Mouse (Mus musculus) duodenum, adult 2 months (tissue): ENCODE measurements around the gene Gtsf1. TPM values are rescaled to one million over a fixed set of nuclear protein-coding genes. Genes with fewer than 3 reads are reported as not detected.

Experiments
- polyA plus RNA-seq: library from polyadenylated mRNA; depleted of rRNA; stranded (reverse); fragments of >200 nt; gene quantifications from 2 replicates; pipeline ENCODE4 v1.2.3, GENCODE M21; 2012; ENCODE audit warnings: low replicate concordance; rRNA removed

The Gtsf1 gene
- not detected in 2 replicates for polyA plus RNA-seq

GRCm38 (mm10) chr15:103430241-103430640 is at the start of gene Gtsf1:
Gene Gtsf1, minus strand, starts transcription at chr15:103430470.

DNA sequence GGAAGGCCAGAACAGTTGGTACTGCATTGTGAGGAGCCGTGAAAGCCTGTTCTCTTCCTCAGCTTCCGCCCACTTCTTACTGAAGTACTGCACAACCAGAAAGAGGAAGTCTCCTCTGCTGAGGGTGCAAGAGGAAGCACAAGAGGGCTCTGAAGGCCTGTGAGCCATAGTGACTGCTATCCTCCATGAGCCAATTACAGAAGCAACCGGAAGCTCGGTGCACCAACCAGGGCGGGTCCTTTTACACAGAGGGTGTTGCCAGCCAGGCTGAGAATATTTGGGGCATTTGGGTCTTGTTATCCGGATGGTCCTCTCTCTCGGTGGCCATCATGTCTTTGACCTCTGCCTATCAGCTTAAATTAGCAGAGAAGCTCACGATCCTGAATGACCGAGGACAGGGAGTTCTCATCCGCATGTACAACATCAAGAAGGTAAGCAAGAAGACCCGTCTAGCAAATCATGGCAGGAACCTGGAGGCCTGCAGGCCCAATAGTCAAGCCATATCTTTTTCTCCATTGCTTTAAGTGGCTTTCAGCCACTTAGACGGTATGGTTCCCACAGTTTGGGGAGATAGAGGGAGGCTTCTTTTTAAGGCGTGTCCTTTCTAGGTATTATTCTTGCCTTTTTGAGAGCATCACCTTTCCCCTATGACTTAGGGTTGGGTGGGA is 23.4 kb upstream of the Gtsf1 start, which contains the start of gene Nckap1l:
Nckap1l (plus strand) TSS at position 244 of the 668 bp plus-strand sequence.

DNA sequence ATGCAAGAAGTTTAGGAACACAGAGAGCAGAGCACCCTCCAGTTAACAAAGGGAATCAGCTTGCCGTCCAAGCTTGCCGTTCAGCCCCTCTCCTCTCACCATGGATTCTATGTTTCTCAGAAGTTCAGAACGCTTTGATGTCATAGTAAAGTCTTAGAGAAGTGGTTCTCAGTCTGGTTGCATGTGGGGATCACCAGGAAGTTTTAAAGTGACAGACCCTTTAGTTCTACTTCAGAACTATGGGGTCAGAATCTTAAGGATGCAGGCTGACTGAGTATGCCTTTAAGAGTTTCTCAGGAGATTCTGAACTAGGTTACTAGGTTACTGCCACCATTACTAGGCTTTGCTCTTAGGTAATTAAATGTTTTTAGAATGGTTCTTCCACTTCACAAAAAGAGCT is 18.1 kb upstream of the Gtsf1 start, which contains the start of gene Gtsf2:
Gtsf2 (minus strand) TSS at position 101 of the 400 bp plus-strand sequence.

GRCm38 (mm10) chr15:103366376-103367149 is 63.7 kb downstream of the Gtsf1 start, which contains the start of gene Itga5:
Gene Itga5, minus strand, starts transcription at chr15:103366763.

Other genes starting within 250 kb of the Gtsf1 start
- 1.2 and 2.5 TPM in 2 replicates for gene Cbx5, start 190.7 kb downstream of the Gtsf1 start, polyA plus RNA-seq
- 9.0 and 9.4 TPM in 2 replicates for gene Hnrnpa1, start 190.0 kb downstream of the Gtsf1 start, polyA plus RNA-seq
- 0.39 and 1.4 TPM in 2 replicates for gene Nfe2, start 172.1 kb downstream of the Gtsf1 start, polyA plus RNA-seq
- 78.5 and 114 TPM in 2 replicates for gene Copz1, start 157.8 kb downstream of the Gtsf1 start, polyA plus RNA-seq
- gene Gpr84, start 119.9 kb downstream of the Gtsf1 start, polyA plus RNA-seq = 0.26 TPM in 1 of 2 replicates, not detected in the other
- 7.2 and 8.2 TPM in 2 replicates for gene Zfp385a, start 90.4 kb downstream of the Gtsf1 start, polyA plus RNA-seq
- gene Itga5, start 63.7 kb downstream of the Gtsf1 start, polyA plus RNA-seq = 8.3 and 11.9 TPM in 2 replicates
- gene Gtsf2, start 18.0 kb upstream of the Gtsf1 start, polyA plus RNA-seq = not detected in 2 replicates
- 3.0 and 4.2 TPM in 2 replicates for gene Nckap1l, start 23.3 kb upstream of the Gtsf1 start, polyA plus RNA-seq
- 3.8 and 4.2 TPM in 2 replicates for gene Pde1b, start 72.6 kb upstream of the Gtsf1 start, polyA plus RNA-seq
- gene Ppp1r1a, start 107.5 kb upstream of the Gtsf1 start, polyA plus RNA-seq = 2.8 and 7.8 TPM in 2 replicates
- not detected in 2 replicates for gene Glycam1, start 134.6 kb upstream of the Gtsf1 start, polyA plus RNA-seq